Mouse (Mus musculus): ENCODE data around the gene Pam. TPM values are rescaled to one million over a fixed set of nuclear protein-coding genes. Genes with fewer than 3 reads are reported as not detected.

Pam gene
- polyA plus RNA-seq, 2 experiments from 2014 or later = 3.3 to 5.9 TPM

GRCm38 (mm10) chr1:97908736-97909135, 186.7 kb downstream of the Pam start:
- no peak for ATAC-seq

- ATAC-seq = no peak
These were observed 191.5 kb downstream of the Pam start for GRCm38 (mm10) chr1:97903912-97904460.

- ATAC-seq = no peak
These were observed 192.6 kb downstream of the Pam start for GRCm38 (mm10) chr1:97902830-97903229.

- no peak for ATAC-seq
These were observed 194.8 kb downstream of the Pam start for GRCm38 (mm10) chr1:97900559-97901153.

- no peak for ATAC-seq
These were observed 207.9 kb downstream of the Pam start for GRCm38 (mm10) chr1:97887511-97887910.

- ATAC-seq = no peak
These were observed 211.9 kb downstream of the Pam start for GRCm38 (mm10) chr1:97883498-97883897.

- ATAC-seq = no peak
These were observed 218.4 kb downstream of the Pam start for GRCm38 (mm10) chr1:97877037-97877436.

GRCm38 (mm10) chr1:97873490-97874054, 221.9 kb downstream of the Pam start:
- ATAC-seq = no peak

- no peak for ATAC-seq
These were observed 223.0 kb downstream of the Pam start for GRCm38 (mm10) chr1:97872493-97872892.

GRCm38 (mm10) chr1:97872072-97872471, 223.4 kb downstream of the Pam start:
- no peak for ATAC-seq

- ATAC-seq = no peak
These were observed 231.3 kb downstream of the Pam start for GRCm38 (mm10) chr1:97864135-97864534.

- ATAC-seq = no peak
These were observed 232.3 kb downstream of the Pam start for GRCm38 (mm10) chr1:97863140-97863539.

GRCm38 (mm10) chr1:97862734-97863133, 232.7 kb downstream of the Pam start:
- ATAC-seq = no peak

GRCm38 (mm10) chr1:97854256-97854655, 241.2 kb downstream of the Pam start:
- no peak for ATAC-seq

- no peak for ATAC-seq
These were observed 243.8 kb downstream of the Pam start for GRCm38 (mm10) chr1:97851601-97852175.

GRCm38 (mm10) chr1:97848601-97849241, 246.7 kb downstream of the Pam start:
- no peak for ATAC-seq

- ATAC-seq = no peak
These were observed 252.0 kb downstream of the Pam start for GRCm38 (mm10) chr1:97843220-97843992.

- no peak for ATAC-seq
These were observed 261.1 kb downstream of the Pam start for GRCm38 (mm10) chr1:97834354-97834822.

- ATAC-seq = no peak
These were observed 261.7 kb downstream of the Pam start for GRCm38 (mm10) chr1:97833466-97834353.

GRCm38 (mm10) chr1:97828087-97828486, 267.4 kb downstream of the Pam start:
- ATAC-seq = no peak

GRCm38 (mm10) chr1:97827566-97827965, 267.9 kb downstream of the Pam start:
- ATAC-seq = no peak

- ATAC-seq = no peak
These were observed 272.5 kb downstream of the Pam start for GRCm38 (mm10) chr1:97822904-97823303.
